Mouse (Mus musculus) midbrain, embryonic 16.5 days (tissue): ENCODE measurements at regions not wholly inside any gene's neighbourhood (a gene's known extent, or its start where the extent isn't known, plus 50 kb on each side); places are given as distances from the start of the nearest gene placed in this dataset.
"Not testable (repeated sequence)": the region's sequence is repeated elsewhere in the genome, so short reads cannot be mapped to it uniquely, and the experiment has no call there.

Experiments
- ATAC-seq: fragments of 200-750 bp; cut with Nextera tagmentation; 2 replicates; pipeline ENCODE4 v1.8.0; 2017; ENCODE audit warnings: moderate TSS enrichment
- H3K27ac ChIP-seq: fragments of 300-500 bp; sonication (generic); 2 replicates; pipeline ENCODE4 v1.5.1; 2014; ENCODE audit warnings: mild to moderate bottlenecking, low read length, mixed read lengths
- H3K27me3 ChIP-seq: fragments of 300-500 bp; sonication (generic); 2 replicates; pipeline ENCODE4 v1.6.1; 2014; ENCODE audit warnings: low read depth, low read length, mixed read lengths; ENCODE audit not compliant: control insufficient read depth, insufficient read depth
- H3K36me3 ChIP-seq: fragments of 300-500 bp; sonication (generic); 2 replicates; pipeline ENCODE4 v1.6.1; 2014; ENCODE audit warnings: mild to moderate bottlenecking, low read length, moderate library complexity, mixed read lengths; ENCODE audit not compliant: control insufficient read depth, insufficient read depth
- H3K4me1 ChIP-seq: fragments of 300-500 bp; sonication (generic); 2 replicates; pipeline ENCODE4 v1.6.1; 2014; ENCODE audit warnings: mild to moderate bottlenecking, low read length, mixed read lengths; ENCODE audit not compliant: control insufficient read depth, insufficient read depth
- H3K4me2 ChIP-seq: fragments of 300-500 bp; sonication (generic); 2 replicates; pipeline ENCODE4 v1.6.1; 2014; ENCODE audit warnings: mild to moderate bottlenecking, low read length, mixed read lengths
- H3K4me3 ChIP-seq: fragments of 300-500 bp; sonication (generic); 2 replicates; pipeline ENCODE4 v1.5.1; 2014; ENCODE audit warnings: low read depth, mild to moderate bottlenecking, low read length, moderate library complexity, mixed read lengths
- H3K9ac ChIP-seq: fragments of 300-500 bp; sonication (generic); 2 replicates; pipeline ENCODE4 v1.6.1; 2014; ENCODE audit warnings: low read depth, low read length, mixed read lengths
- H3K9me3 ChIP-seq: fragments of 300-500 bp; sonication (generic); replicated peaks from 2 replicates; pipeline ENCODE4 v1.6.1; 2014; ENCODE audit warnings: mild to moderate bottlenecking, low read length, mixed read lengths; ENCODE audit not compliant: control insufficient read depth, poor library complexity, severe bottlenecking
- WGBS: fragments of 180-500 bp; shearing (Covaris S2); extraction: QIAGEN DNeasy Blood & Tissue Kit; methylation state at CpG from one replicate; pipeline ENCODE4 v1.1.7; 2014; 5-methylcytosine and 5-hydroxymethylcytosine counted together

DNA sequence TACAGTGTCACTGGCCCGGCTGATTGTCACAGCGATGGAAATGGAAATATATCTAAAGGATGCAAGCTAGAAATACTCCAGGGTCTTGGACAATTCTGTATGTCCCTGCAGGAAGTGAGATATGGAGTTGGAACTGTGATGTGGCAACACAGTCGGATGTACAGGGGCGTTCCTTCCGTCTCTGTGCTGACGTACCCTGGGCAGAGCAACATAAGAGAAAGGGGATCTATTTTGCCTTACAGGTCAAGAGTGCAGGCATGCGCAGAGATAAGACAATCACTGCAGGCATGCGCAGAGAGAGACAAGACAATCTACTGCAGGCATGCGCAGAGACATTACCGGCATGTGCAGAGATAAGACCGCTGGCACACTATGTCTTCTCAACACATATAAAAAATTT is 247.6 kb downstream of the Diras2 start:
- WGBS, result 86% methylated on average over 11 of the region's 11 CpGs
- no peaks in the 10 kb centered on the region for H3K36me3 ChIP-seq
- no peak overlapping the region for H3K4me2 ChIP-seq
- H3K27ac ChIP-seq, result no peak overlapping the region
- no peak for ATAC-seq
- H3K4me3 ChIP-seq, result no peak overlapping the region
- peaks cover 2% of the 10 kb centered on the region; the same call in 1 of the 2 replicates for H3K4me1 ChIP-seq
- no peak overlapping the region for H3K9ac ChIP-seq
- H3K27me3 ChIP-seq, result no peaks in the 10 kb centered on the region
- no peaks in the 10 kb centered on the region for H3K9me3 ChIP-seq

GRCm38 (mm10) chr13:52284026-52284801 is 246.9 kb downstream of the Diras2 start:
- Histone ChIP-seq H3K4me1 (peaks cover 2% of the 10 kb centered on the region; the same call in 1 of the 2 replicates), H3K9me3 (no peaks in the 10 kb centered on the region), H3K9ac (no peak overlapping the region), H3K4me2 (no peak overlapping the region), H3K4me3 (no peak overlapping the region), H3K27ac (no peak overlapping the region), H3K27me3 (no peaks in the 10 kb centered on the region), H3K36me3 (no peaks in the 10 kb centered on the region)
- 76% methylated on average over 12 of the region's 12 CpGs for WGBS
- no peak for ATAC-seq

DNA sequence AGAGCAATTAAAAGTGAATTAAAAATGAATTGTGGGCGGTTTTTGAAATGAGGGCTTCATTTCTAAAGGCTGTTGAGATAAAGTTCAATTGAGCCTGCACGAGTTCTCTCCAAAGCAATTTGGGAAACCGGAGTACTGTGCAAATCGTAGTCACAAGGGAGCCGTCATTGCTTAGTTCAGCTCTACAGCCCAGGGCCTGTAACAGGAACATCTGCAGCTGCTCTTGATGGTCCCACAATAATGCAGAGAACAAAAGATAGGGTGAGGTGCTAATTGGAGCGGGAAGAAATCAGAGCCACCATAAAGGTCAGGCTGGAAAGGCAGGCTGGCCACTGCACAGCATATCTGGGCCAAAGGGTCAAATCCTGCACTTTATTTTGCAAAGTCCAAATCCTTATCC is 242.7 kb downstream of the Diras2 start:
- no peaks in the 10 kb centered on the region for H3K27me3 ChIP-seq
- no peak overlapping the region for H3K9ac ChIP-seq
- no peak overlapping the region for H3K27ac ChIP-seq
- H3K4me2 ChIP-seq, result no peak overlapping the region
- H3K4me1 ChIP-seq, result no peaks in the 10 kb centered on the region
- no peaks in the 10 kb centered on the region for H3K9me3 ChIP-seq
- WGBS, result 46% methylated on average over 6 of the region's 6 CpGs
- H3K4me3 ChIP-seq, result no peak overlapping the region
- ATAC-seq, result no peak
- H3K36me3 ChIP-seq, result no peaks in the 10 kb centered on the region

DNA sequence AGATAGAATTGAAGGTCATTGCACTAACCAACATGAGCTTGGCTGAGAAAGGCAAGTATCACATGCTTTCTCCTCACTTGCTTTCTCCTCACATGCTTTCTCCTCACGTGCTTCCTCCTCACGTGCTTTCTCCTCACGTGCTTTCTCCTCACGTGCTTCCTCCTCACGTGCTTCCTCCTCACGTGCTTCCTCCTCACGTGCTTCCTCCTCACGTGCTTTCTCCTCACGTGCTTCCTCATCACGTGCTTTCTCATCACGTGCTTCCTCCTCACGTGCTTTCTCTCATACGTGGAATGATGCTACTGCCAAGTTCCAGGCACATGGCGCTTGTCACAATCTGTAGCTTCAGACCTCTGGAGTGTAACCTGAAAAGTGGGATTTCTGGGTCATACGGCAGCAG is 235.2 kb downstream of the Diras2 start:
- Histone ChIP-seq H3K9ac (no peak overlapping the region), H3K27me3 (no peaks in the 10 kb centered on the region), H3K4me3 (no peak overlapping the region), H3K27ac (no peak overlapping the region), H3K9me3 (no peaks in the 10 kb centered on the region), H3K4me1 (peaks cover 7% of the 10 kb centered on the region), H3K36me3 (no peaks in the 10 kb centered on the region), H3K4me2 (no peak overlapping the region)
- WGBS, result 93% methylated on average over 15 of the region's 15 CpGs
- ATAC-seq, result no peak

- ATAC-seq, result no peak
- no peak overlapping the region for H3K4me3 ChIP-seq
- H3K27ac ChIP-seq, result no peak overlapping the region
- H3K36me3 ChIP-seq, result no peaks in the 10 kb centered on the region
- H3K27me3 ChIP-seq, result no peaks in the 10 kb centered on the region
- H3K4me1 ChIP-seq, result peaks cover 7% of the 10 kb centered on the region
- WGBS, result 81% methylated on average over 9 of the region's 9 CpGs
- H3K4me2 ChIP-seq, result no peak overlapping the region
- no peak overlapping the region for H3K9ac ChIP-seq
- no peaks in the 10 kb centered on the region for H3K9me3 ChIP-seq
Measured at GRCm38 (mm10) chr13:52296541-52297276, 234.4 kb downstream of the Diras2 start.

- H3K4me1 ChIP-seq, result peaks cover 7% of the 10 kb centered on the region
- H3K27me3 ChIP-seq, result no peaks in the 10 kb centered on the region
- no peaks in the 10 kb centered on the region for H3K36me3 ChIP-seq
- no peak overlapping the region for H3K27ac ChIP-seq
- H3K4me2 ChIP-seq, result 0 out of 2 replicates have a peak overlapping the region, but pooled peaks have one; percentile 6
- H3K9me3 ChIP-seq, result no peaks in the 10 kb centered on the region
- WGBS, result 22% methylated on average over 7 of the region's 7 CpGs
- no peak overlapping the region for H3K4me3 ChIP-seq
- H3K9ac ChIP-seq, result no peak overlapping the region
- ATAC-seq, result no peak
Measured at GRCm38 (mm10) chr13:52297277-52297623, 233.8 kb downstream of the Diras2 start.

DNA sequence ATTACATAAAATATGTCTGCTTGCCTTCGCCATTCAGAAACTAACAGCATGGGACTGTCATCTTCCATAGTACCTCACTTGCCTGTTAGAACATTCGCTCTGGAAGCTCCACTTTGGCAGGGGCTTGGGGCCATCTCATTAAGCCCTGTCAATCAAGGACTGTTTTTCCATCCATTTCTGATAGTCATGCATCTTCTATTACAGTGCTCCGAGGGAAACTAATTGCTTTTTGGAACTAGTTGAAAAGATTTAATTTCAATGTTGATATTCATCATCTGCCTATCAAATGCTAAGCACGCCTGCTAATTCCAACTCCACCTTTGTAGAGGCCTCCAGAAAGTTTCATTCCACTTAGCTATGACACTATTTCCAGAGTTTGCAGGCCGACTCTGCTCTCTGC is 232.7 kb downstream of the Diras2 start:
- Histone ChIP-seq H3K9me3 (no peaks in the 10 kb centered on the region), H3K4me1 (peaks cover 7% of the 10 kb centered on the region), H3K36me3 (no peaks in the 10 kb centered on the region), H3K27ac (no peak overlapping the region), H3K4me2 (no peak overlapping the region), H3K4me3 (no peak overlapping the region), H3K27me3 (no peaks in the 10 kb centered on the region), H3K9ac (no peak overlapping the region)
- 61% methylated on average over 5 of the region's 5 CpGs for WGBS
- ATAC-seq, result no peak

DNA sequence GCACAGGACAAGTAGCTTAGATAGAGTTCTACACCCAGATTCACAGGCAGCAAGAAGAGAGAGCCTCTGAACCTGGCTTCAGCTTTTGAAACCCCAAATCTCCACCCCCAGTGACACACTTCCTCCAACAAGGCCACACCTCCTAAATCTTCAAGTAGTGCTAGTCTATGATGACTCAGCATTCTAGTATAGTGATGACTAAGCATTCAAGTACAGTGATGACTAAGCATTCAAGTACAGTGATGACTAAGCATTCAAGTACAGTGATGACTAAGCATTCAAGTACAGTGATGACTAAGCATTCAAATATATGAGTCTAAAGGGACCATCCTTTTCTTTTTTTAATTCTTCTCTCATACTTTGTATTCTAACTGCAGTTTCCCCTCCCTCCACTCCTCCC is 225.8 kb downstream of the Diras2 start:
- H3K4me2 ChIP-seq, H3K4me1 ChIP-seq, H3K9me3 ChIP-seq, H3K36me3 ChIP-seq, H3K27ac ChIP-seq, H3K27me3 ChIP-seq, H3K4me3 ChIP-seq, H3K9ac ChIP-seq, ATAC-seq: not testable (repeated sequence)

DNA sequence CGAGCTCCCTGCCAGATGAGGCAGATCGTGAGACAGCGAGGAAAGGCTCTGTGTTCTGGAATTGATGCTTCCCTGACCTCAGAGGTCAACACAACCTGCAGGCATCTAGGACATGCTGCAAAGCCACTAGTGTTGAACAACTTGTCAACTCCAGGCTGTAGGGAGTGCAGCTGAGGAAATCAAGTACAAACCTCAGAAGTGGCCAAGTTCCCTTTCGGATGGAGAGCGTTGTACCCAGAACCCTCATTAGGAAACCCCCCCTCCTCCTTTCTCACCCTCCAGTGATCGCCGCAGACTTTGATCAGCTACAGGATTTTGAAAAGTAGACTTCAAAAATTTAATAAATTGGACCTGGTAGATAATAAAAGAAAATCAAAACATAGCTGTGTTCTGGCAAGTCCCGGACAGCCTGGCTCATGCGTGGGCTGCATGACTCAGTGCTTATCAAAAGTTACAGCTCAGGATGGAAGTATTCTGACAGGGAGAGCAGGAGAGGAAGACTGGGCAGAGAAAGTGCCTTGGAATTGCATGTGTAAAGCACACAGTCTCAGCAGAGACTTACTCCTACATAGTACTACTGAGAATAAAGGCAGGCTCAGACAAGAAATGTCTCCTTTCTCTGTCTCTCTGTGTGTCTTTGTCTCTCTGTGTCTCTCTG is 224.2 kb downstream of the Diras2 start:
- no peaks in the 10 kb centered on the region for H3K9me3 ChIP-seq
- no peak overlapping the region for H3K4me2 ChIP-seq
- H3K4me1 ChIP-seq, result no peaks in the 10 kb centered on the region
- H3K36me3 ChIP-seq, result no peaks in the 10 kb centered on the region
- no peaks in the 10 kb centered on the region for H3K27me3 ChIP-seq
- WGBS, result 76% methylated on average over 9 of the region's 9 CpGs
- H3K4me3 ChIP-seq, result no peak overlapping the region
- H3K9ac ChIP-seq, result no peak overlapping the region
- H3K27ac ChIP-seq, result no peak overlapping the region
- no peak for ATAC-seq
